Mouse (Mus musculus): ENCODE measurements around the gene Adh7. TPM values are rescaled to one million over a fixed set of nuclear protein-coding genes. Genes with fewer than 3 reads are reported as not detected.

Gene Adh7
- total and polyA plus RNA-seq, 3 experiments: not detected

GRCm38 (mm10) chr3:138240411-138240810 lies 22.9 kb downstream of the Adh7 start:
- Histone ChIP-seq H3K27me3 (ENCODE audit: control insufficient read depth in 1 of 2, insufficient read depth in 2 of 2, low read length in 2 of 2) (no peaks in the 10 kb centered on the region; a peak in 2 of 4 replicates), H3K27ac (ENCODE audit: control insufficient read depth, low read depth, low read length) (no peak overlapping the region), H3K9me3 (replicated peaks; ENCODE audit: insufficient read depth, low read length) (no peaks in the 10 kb centered on the region), H3K4me3 (ENCODE audit: control insufficient read depth in 1 of 2, insufficient read depth in 1 of 2, low read depth in 2 of 2, low read length in 2 of 2) (no peak overlapping the region), H3K79me2 (ENCODE audit: control insufficient read depth, insufficient read depth, low read length, poor library complexity) (no peaks in the 10 kb centered on the region), H3K9ac (ENCODE audit: control insufficient read depth, low read depth, low read length, poor library complexity, severe bottlenecking) (no peak overlapping the region), H3K4me1 (ENCODE audit: control insufficient read depth in 1 of 2, insufficient read depth in 2 of 2, low read length in 2 of 2) (peaks cover 0 to 10% of the 10 kb centered on the region in 2 experiments; a peak in 2 of 4 replicates), H3K36me3 (ENCODE audit: control insufficient read depth in 1 of 2, insufficient read depth in 2 of 2, low read length in 2 of 2) (peaks cover 0 to 3% of the 10 kb centered on the region in 2 experiments; a peak in 1 of 4 replicates)
- peak; percentile 72 for DNase-seq (ENCODE audit: low read depth, low spot score)
- TF ChIP-seq SIN3A (IDR thresholded peaks at IDR 0.05; ENCODE audit: low read length) (peak; percentile 39), SMC3 (IDR thresholded peaks at IDR 0.05; ENCODE audit: low read depth, low read length) (peak; percentile 71), ZC3H11A (IDR thresholded peaks at IDR 0.05; ENCODE audit: low read depth, low read length) (peak; percentile 32; the same call in 1 of the 2 replicates), RAD21 (IDR thresholded peaks at IDR 0.05; ENCODE audit: low read depth, low read length) (peak; percentile 44), MAX (IDR thresholded peaks at IDR 0.05; ENCODE audit: low read length) (no peak), ZNF384 (IDR thresholded peaks at IDR 0.05; ENCODE audit: low read depth, low read length) (peak; percentile 37; the same call in 1 of the 2 replicates), ZKSCAN1 (IDR thresholded peaks at IDR 0.05; ENCODE audit: low read depth, low read length) (no peak), MYC (IDR thresholded peaks at IDR 0.05; ENCODE audit: low read depth, low read length) (no peak), CTCF (IDR thresholded peaks at IDR 0.05 in 2 of 3, conservative IDR thresholded peaks at IDR 0.05 in 1 of 3; ENCODE audit: control insufficient read depth in 1 of 3, insufficient read depth in 1 of 3, low read depth in 2 of 3, low read length in 3 of 3, poor library complexity in 1 of 3, severe bottlenecking in 1 of 3) (peak in 2 of 3 experiments; percentile 15 to 62; a peak in 2 of 6 replicates), NELFE (IDR thresholded peaks at IDR 0.05; ENCODE audit: low read depth, low read length) (no peak), CHD2 (IDR thresholded peaks at IDR 0.05; ENCODE audit: low read length) (no peak), MAFK (IDR thresholded peaks at IDR 0.05; ENCODE audit: borderline replicate concordance, low read depth, low read length) (no peak), POLR2AphosphoS2 (IDR thresholded peaks at IDR 0.05; ENCODE audit: low read length) (no peak), TCF12 (IDR thresholded peaks at IDR 0.05; ENCODE audit: low read depth, low read length) (0 out of 2 replicates have a peak, but pooled peaks have one; percentile 31)

- DNase-seq (ENCODE audit: low read depth, low spot score): no peak
- Histone ChIP-seq H3K27me3 (ENCODE audit: control insufficient read depth in 1 of 2, insufficient read depth in 2 of 2, low read length in 2 of 2) (no peaks in the 10 kb centered on the region; a peak in 2 of 4 replicates), H3K79me2 (ENCODE audit: control insufficient read depth, insufficient read depth, low read length, poor library complexity) (no peaks in the 10 kb centered on the region), H3K9me3 (replicated peaks; ENCODE audit: insufficient read depth, low read length) (no peaks in the 10 kb centered on the region), H3K27ac (ENCODE audit: control insufficient read depth, low read depth, low read length) (no peak overlapping the region), H3K4me3 (ENCODE audit: control insufficient read depth in 1 of 2, insufficient read depth in 1 of 2, low read depth in 2 of 2, low read length in 2 of 2) (peak overlapping the region in 1 of 2 experiments; percentile 42; a peak in 1 of 4 replicates), H3K36me3 (ENCODE audit: control insufficient read depth in 1 of 2, insufficient read depth in 2 of 2, low read length in 2 of 2) (peaks cover 0 to 3% of the 10 kb centered on the region in 2 experiments; a peak in 1 of 4 replicates), H3K9ac (ENCODE audit: control insufficient read depth, low read depth, low read length, poor library complexity, severe bottlenecking) (no peak overlapping the region), H3K4me1 (ENCODE audit: control insufficient read depth in 1 of 2, insufficient read depth in 2 of 2, low read length in 2 of 2) (peaks cover 0 to 7% of the 10 kb centered on the region in 2 experiments; a peak in 2 of 4 replicates)
- TF ChIP-seq ZNF384 (IDR thresholded peaks at IDR 0.05; ENCODE audit: low read depth, low read length) (peak; percentile 85; the same call in 1 of the 2 replicates), MYB (IDR thresholded peaks at IDR 0.05; ENCODE audit: low read depth, low read length) (no peak)
Observed at GRCm38 (mm10) chr3:138240942-138241341, 23.4 kb downstream of the Adh7 start.
